Mouse (Mus musculus): Measurements from ENCODE around the gene Ctbs. TPM values are rescaled to one million over a fixed set of nuclear protein-coding genes. Genes with fewer than 3 reads are reported as not detected.
"Not testable (repeated sequence)": the region's sequence is repeated elsewhere in the genome, so short reads cannot be mapped to it uniquely, and the experiment has no call there.

Gene Ctbs
- polyA plus RNA-seq, 1 experiment from 2014 or later: 11.3 TPM

DNA sequence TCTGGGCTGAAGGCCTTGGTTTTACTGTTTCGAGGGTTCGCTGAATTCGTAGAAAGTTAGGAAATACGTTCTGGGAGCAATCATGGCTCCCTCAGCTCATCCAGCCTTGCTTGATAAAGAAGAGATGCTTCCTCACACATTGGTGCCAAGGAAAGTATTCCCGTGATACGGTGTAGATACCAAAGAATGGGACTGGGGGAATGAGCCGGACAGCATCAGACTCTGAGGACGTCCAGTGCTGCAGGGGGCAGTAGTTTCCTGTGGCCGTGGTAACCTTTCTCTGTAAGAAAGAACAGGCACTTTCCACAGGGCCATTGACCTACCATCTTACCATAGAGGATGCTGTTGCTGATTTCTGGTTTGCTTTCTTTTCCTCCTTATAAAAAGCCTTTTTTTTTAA lies 30.1 kb upstream of the Ctbs start:
- WGBS: 72% methylated on average over 9 of the region's 9 CpGs
- H3K27ac ChIP-seq (replicated peaks in 1 of 2; ENCODE audit: control insufficient read depth in 1 of 2, insufficient read depth in 1 of 2, low read depth in 2 of 2, low read length in 2 of 2): peak overlapping the region; percentile 31 to 53; a peak in 2 of 4 replicates
- peaks cover 24% of the 10 kb centered on the region for H3K36me3 ChIP-seq (ENCODE audit: control insufficient read depth, insufficient read depth, low read length)
- no peaks in the 10 kb centered on the region for H3K27me3 ChIP-seq (ENCODE audit: control insufficient read depth, insufficient read depth, low read length)
- no peaks in the 10 kb centered on the region for H3K9me3 ChIP-seq (ENCODE audit: control insufficient read depth, low read length)
- peaks cover 6 to 8% of the 10 kb centered on the region in 2 experiments; a peak in 3 of 4 replicates for H3K4me1 ChIP-seq (ENCODE audit: control insufficient read depth in 2 of 2, insufficient read depth in 2 of 2, low read length in 2 of 2)
- H3K9ac ChIP-seq (ENCODE audit: low read length): no peak overlapping the region
- H3K4me3 ChIP-seq (ENCODE audit: control insufficient read depth in 1 of 2, insufficient read depth in 1 of 2, low read depth in 1 of 2, low read length in 2 of 2): no peak overlapping the region
- H3K4me2 ChIP-seq (ENCODE audit: low read length): no peak overlapping the region
- no peak for ATAC-seq (ENCODE audit: insufficient number of reproducible peaks, insufficient read depth, low FRiP score, low read depth)

DNA sequence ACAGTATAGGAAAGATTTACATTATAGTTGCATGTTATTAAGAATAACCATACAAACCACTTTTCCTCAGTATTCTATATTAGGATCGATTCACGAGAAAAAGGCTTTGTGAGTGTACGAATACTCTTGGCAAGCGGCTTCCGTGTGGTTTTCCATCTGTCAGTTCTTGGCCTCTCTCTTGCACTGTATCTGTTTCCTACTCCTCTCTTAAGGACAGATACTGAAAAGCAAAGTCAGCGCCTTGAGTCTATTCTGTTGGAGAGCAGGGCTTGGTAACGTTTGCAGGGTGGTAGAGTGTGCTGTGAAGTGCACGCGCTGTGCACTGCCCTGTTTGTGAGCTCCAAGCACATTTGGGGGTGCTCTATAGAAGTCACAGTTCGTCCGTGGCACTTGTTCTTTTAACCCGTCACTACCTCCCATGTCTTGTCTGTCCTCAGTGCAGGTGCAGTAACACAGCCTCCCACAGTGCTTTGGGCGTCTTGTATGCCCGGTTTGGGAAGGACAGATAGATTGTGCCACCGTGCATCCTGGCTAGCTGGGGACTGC lies 29.5 kb upstream of the Ctbs start:
- 82% methylated on average over 15 of the region's 15 CpGs for WGBS
- H3K4me1 ChIP-seq (ENCODE audit: control insufficient read depth in 2 of 2, insufficient read depth in 2 of 2, low read length in 2 of 2): peaks cover 9 to 10% of the 10 kb centered on the region in 2 experiments; a peak in 3 of 4 replicates
- no peak overlapping the region for H3K27ac ChIP-seq (replicated peaks in 1 of 2; ENCODE audit: control insufficient read depth in 1 of 2, insufficient read depth in 1 of 2, low read depth in 2 of 2, low read length in 2 of 2)
- H3K27me3 ChIP-seq (ENCODE audit: control insufficient read depth, insufficient read depth, low read length): no peaks in the 10 kb centered on the region
- peaks cover 24% of the 10 kb centered on the region for H3K36me3 ChIP-seq (ENCODE audit: control insufficient read depth, insufficient read depth, low read length)
- no peak overlapping the region for H3K4me3 ChIP-seq (ENCODE audit: control insufficient read depth in 1 of 2, insufficient read depth in 1 of 2, low read depth in 1 of 2, low read length in 2 of 2)
- H3K4me2 ChIP-seq (ENCODE audit: low read length): no peak overlapping the region
- no peak for ATAC-seq (ENCODE audit: insufficient number of reproducible peaks, insufficient read depth, low FRiP score, low read depth)
- H3K9me3 ChIP-seq (ENCODE audit: control insufficient read depth, low read length): no peaks in the 10 kb centered on the region
- H3K9ac ChIP-seq (ENCODE audit: low read length): no peak overlapping the region

DNA sequence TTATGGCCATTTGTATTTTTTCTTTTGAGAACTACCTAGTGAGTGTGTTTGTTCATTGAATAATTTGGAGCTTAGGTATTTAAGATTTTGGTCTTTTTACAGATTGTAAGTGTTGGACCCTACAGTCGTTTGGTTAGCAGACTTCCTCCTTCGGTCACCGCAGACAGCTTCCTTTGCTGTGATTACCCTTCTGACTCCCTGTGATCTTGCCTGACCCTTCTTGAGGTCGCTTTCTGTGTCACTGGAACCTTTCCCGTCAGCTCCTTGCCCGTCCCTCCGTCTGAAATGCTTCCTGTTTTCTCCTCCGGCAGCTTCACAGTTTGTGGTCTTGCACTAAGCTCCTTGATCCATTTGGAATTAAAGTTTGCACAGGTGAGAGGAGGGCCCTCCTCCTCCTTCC lies 27.8 kb upstream of the Ctbs start:
- Histone ChIP-seq H3K27me3 (ENCODE audit: control insufficient read depth, insufficient read depth, low read length) (no peaks in the 10 kb centered on the region), H3K9ac (ENCODE audit: low read length) (no peak overlapping the region), H3K4me1 (ENCODE audit: control insufficient read depth in 2 of 2, insufficient read depth in 2 of 2, low read length in 2 of 2) (peaks cover 9 to 10% of the 10 kb centered on the region in 2 experiments; a peak in 3 of 4 replicates), H3K36me3 (ENCODE audit: control insufficient read depth, insufficient read depth, low read length) (peaks cover 31% of the 10 kb centered on the region), H3K27ac (replicated peaks in 1 of 2; ENCODE audit: control insufficient read depth in 1 of 2, insufficient read depth in 1 of 2, low read depth in 2 of 2, low read length in 2 of 2) (no peak overlapping the region), H3K9me3 (ENCODE audit: control insufficient read depth, low read length) (no peaks in the 10 kb centered on the region), H3K4me3 (ENCODE audit: control insufficient read depth in 1 of 2, insufficient read depth in 1 of 2, low read depth in 1 of 2, low read length in 2 of 2) (no peak overlapping the region), H3K4me2 (ENCODE audit: low read length) (no peak overlapping the region)
- no peak for ATAC-seq (ENCODE audit: insufficient number of reproducible peaks, insufficient read depth, low FRiP score, low read depth)
- 50% methylated on average over 8 of the region's 8 CpGs for WGBS

DNA sequence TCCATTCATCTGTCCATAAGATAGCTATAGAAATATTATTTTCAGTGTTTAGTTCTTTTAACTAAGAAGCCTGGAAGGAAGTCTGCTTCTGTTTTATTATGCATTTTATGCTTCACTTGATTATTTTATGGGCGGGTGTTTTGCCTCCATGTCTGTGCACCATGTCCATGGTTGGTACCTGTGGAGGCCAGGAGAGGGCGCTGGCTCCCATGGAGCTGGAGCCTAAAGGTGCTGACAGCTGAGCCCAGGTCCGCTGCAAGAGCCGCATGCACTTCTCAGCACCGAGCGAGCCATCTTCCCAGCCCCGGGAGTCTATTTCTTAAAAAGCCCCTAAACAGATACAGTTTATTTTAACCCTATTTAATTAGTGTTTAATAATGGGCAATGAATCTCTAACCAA lies 25.9 kb upstream of the Ctbs start:
- WGBS: 84% methylated on average over 7 of the region's 7 CpGs
- H3K36me3 ChIP-seq (ENCODE audit: control insufficient read depth, insufficient read depth, low read length): peaks cover 38% of the 10 kb centered on the region
- H3K9me3 ChIP-seq (ENCODE audit: control insufficient read depth, low read length): no peaks in the 10 kb centered on the region
- no peak for ATAC-seq (ENCODE audit: insufficient number of reproducible peaks, insufficient read depth, low FRiP score, low read depth)
- H3K27ac ChIP-seq (replicated peaks in 1 of 2; ENCODE audit: control insufficient read depth in 1 of 2, insufficient read depth in 1 of 2, low read depth in 2 of 2, low read length in 2 of 2): no peak overlapping the region
- H3K9ac ChIP-seq (ENCODE audit: low read length): no peak overlapping the region
- no peak overlapping the region for H3K4me2 ChIP-seq (ENCODE audit: low read length)
- peaks cover 9 to 16% of the 10 kb centered on the region in 2 experiments; a peak in 3 of 4 replicates for H3K4me1 ChIP-seq (ENCODE audit: control insufficient read depth in 2 of 2, insufficient read depth in 2 of 2, low read length in 2 of 2)
- H3K4me3 ChIP-seq (ENCODE audit: control insufficient read depth in 1 of 2, insufficient read depth in 1 of 2, low read depth in 1 of 2, low read length in 2 of 2): no peak overlapping the region
- no peaks in the 10 kb centered on the region for H3K27me3 ChIP-seq (ENCODE audit: control insufficient read depth, insufficient read depth, low read length)

DNA sequence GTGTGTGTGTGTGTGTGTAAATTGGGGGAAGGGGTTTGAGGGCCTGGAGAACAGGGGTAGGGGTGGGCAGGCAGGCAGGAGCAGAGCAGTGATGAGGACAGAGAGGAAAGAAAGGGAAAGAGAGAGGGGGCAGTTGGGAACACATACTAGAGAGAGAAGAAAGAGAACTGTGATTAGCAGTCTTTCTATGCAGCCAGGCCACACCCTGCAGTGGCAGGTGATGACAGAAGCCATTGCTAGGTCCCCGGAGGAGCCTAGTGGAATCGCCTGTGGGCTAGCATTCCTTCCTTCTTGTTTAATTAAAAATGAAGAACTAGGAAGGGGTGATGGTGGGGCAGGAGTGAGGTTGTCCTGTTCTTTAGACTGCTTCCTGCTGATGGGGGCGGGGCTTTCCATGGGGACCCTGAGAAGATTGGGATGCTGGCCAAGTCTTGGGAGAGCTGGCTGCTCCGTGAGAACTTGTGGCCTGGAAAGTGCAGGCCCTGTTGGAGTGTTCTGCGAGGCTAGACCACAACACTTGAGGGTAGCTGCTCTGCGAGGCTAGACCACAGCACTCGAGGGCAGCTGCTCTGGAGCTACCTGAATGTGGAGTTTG lies 25.2 kb upstream of the Ctbs start:
- Histone ChIP-seq H3K27me3 (ENCODE audit: control insufficient read depth, insufficient read depth, low read length) (no peaks in the 10 kb centered on the region), H3K9ac (ENCODE audit: low read length) (no peak overlapping the region), H3K4me2 (ENCODE audit: low read length) (no peak overlapping the region), H3K27ac (replicated peaks in 1 of 2; ENCODE audit: control insufficient read depth in 1 of 2, insufficient read depth in 1 of 2, low read depth in 2 of 2, low read length in 2 of 2) (no peak overlapping the region), H3K4me1 (ENCODE audit: control insufficient read depth in 2 of 2, insufficient read depth in 2 of 2, low read length in 2 of 2) (peaks cover 9 to 16% of the 10 kb centered on the region in 2 experiments; a peak in 3 of 4 replicates), H3K4me3 (ENCODE audit: control insufficient read depth in 1 of 2, insufficient read depth in 1 of 2, low read depth in 1 of 2, low read length in 2 of 2) (no peak overlapping the region), H3K36me3 (ENCODE audit: control insufficient read depth, insufficient read depth, low read length) (peaks cover 38% of the 10 kb centered on the region), H3K9me3 (ENCODE audit: control insufficient read depth, low read length) (no peaks in the 10 kb centered on the region)
- WGBS: 31% methylated on average over 7 of the region's 7 CpGs
- ATAC-seq (ENCODE audit: insufficient number of reproducible peaks, insufficient read depth, low FRiP score, low read depth): peak; percentile 33; the same call in 1 of the 2 replicates

DNA sequence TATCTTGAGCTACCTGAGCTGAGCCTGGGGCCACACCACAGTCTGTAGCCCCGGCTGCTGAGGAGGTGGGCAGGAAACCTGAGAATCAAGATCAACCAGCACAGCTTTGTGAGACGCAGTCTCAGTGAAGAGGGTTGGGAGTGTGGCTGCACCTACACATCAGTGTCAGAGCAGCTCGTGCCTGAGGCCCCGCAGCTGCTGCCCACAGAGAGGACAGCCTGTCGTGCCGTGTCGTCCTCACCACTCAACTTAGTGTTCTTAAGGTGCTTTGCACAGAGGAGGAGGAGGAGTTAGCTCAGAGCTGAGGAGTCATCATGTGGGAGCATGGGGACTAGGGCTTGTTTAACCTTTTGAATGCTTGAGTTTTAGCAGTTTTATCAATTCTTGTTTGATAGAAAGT lies 23.7 kb upstream of the Ctbs start:
- H3K9me3 ChIP-seq (ENCODE audit: control insufficient read depth, low read length): no peaks in the 10 kb centered on the region
- H3K27me3 ChIP-seq (ENCODE audit: control insufficient read depth, insufficient read depth, low read length): no peaks in the 10 kb centered on the region
- ATAC-seq (ENCODE audit: insufficient number of reproducible peaks, insufficient read depth, low FRiP score, low read depth): no peak
- no peak overlapping the region for H3K4me2 ChIP-seq (ENCODE audit: low read length)
- peaks cover 36% of the 10 kb centered on the region for H3K36me3 ChIP-seq (ENCODE audit: control insufficient read depth, insufficient read depth, low read length)
- WGBS: 60% methylated on average over 7 of the region's 7 CpGs
- peaks cover 9 to 16% of the 10 kb centered on the region in 2 experiments; a peak in 3 of 4 replicates for H3K4me1 ChIP-seq (ENCODE audit: control insufficient read depth in 2 of 2, insufficient read depth in 2 of 2, low read length in 2 of 2)
- no peak overlapping the region for H3K9ac ChIP-seq (ENCODE audit: low read length)
- no peak overlapping the region for H3K27ac ChIP-seq (replicated peaks in 1 of 2; ENCODE audit: control insufficient read depth in 1 of 2, insufficient read depth in 1 of 2, low read depth in 2 of 2, low read length in 2 of 2)
- H3K4me3 ChIP-seq (ENCODE audit: control insufficient read depth in 1 of 2, insufficient read depth in 1 of 2, low read depth in 1 of 2, low read length in 2 of 2): no peak overlapping the region

DNA sequence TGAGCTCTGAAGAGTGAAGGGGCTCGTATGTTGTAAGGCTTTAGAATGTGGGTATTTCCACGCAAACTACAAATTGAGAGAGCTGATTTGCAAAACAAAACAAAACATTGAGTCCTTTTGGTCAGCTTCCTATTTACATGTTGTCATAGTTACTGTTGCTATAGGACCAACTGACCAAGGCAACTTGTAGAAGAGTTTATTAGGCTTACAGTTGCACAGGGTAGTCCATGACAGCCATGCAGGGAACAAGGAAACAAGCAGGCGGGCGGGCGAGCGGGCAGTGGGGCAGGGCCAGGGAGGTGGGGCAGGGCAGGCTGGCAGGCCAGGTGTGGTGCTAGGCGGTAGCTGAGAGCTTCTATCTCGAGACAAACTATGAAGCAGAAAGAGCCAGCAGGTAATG lies 23.1 kb upstream of the Ctbs start:
- H3K4me2 ChIP-seq (ENCODE audit: low read length): no peak overlapping the region
- H3K36me3 ChIP-seq (ENCODE audit: control insufficient read depth, insufficient read depth, low read length): peaks cover 40% of the 10 kb centered on the region
- WGBS: 92% methylated on average over 8 of the region's 8 CpGs
- no peak for ATAC-seq (ENCODE audit: insufficient number of reproducible peaks, insufficient read depth, low FRiP score, low read depth)
- no peaks in the 10 kb centered on the region for H3K27me3 ChIP-seq (ENCODE audit: control insufficient read depth, insufficient read depth, low read length)
- H3K4me3 ChIP-seq (ENCODE audit: control insufficient read depth in 1 of 2, insufficient read depth in 1 of 2, low read depth in 1 of 2, low read length in 2 of 2): no peak overlapping the region
- peaks cover 9 to 16% of the 10 kb centered on the region in 2 experiments; a peak in 3 of 4 replicates for H3K4me1 ChIP-seq (ENCODE audit: control insufficient read depth in 2 of 2, insufficient read depth in 2 of 2, low read length in 2 of 2)
- H3K9ac ChIP-seq (ENCODE audit: low read length): no peak overlapping the region
- no peak overlapping the region for H3K27ac ChIP-seq (replicated peaks in 1 of 2; ENCODE audit: control insufficient read depth in 1 of 2, insufficient read depth in 1 of 2, low read depth in 2 of 2, low read length in 2 of 2)
- no peaks in the 10 kb centered on the region for H3K9me3 ChIP-seq (ENCODE audit: control insufficient read depth, low read length)

DNA sequence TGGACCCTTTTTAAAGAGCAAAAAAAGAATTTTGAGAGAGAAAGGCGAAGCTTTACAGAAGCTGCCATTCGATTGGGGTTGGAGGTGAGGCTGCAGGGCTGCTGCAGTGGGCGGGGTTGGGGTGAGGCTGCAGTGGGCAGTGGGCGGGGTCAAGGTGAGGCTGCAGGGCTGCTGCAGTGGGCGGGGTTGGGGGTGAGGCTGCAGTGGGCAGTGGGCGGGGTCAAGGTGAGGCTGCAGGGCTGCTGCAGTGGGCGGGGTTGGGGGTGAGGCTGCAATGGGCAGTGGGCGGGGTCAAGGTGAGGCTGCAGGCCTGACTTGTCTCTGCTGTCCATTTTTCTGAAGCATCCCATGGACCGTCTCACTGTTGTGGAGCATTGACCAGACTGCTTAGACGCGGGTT lies 16.5 kb upstream of the Ctbs start:
- not testable (repeated sequence) for H3K4me1 ChIP-seq (ENCODE audit: control insufficient read depth in 2 of 2, insufficient read depth in 2 of 2, low read length in 2 of 2); H3K27me3 ChIP-seq (ENCODE audit: control insufficient read depth, insufficient read depth, low read length); H3K9ac ChIP-seq (ENCODE audit: low read length); H3K9me3 ChIP-seq (ENCODE audit: control insufficient read depth, low read length); ATAC-seq (ENCODE audit: insufficient number of reproducible peaks, insufficient read depth, low FRiP score, low read depth); H3K4me3 ChIP-seq (ENCODE audit: control insufficient read depth in 1 of 2, insufficient read depth in 1 of 2, low read depth in 1 of 2, low read length in 2 of 2); H3K27ac ChIP-seq (replicated peaks in 1 of 2; ENCODE audit: control insufficient read depth in 1 of 2, insufficient read depth in 1 of 2, low read depth in 2 of 2, low read length in 2 of 2); H3K4me2 ChIP-seq (ENCODE audit: low read length)
- 90% methylated on average over 11 of the region's 11 CpGs for WGBS
- peaks cover 52% of the 10 kb centered on the region for H3K36me3 ChIP-seq (ENCODE audit: control insufficient read depth, insufficient read depth, low read length)

All from heart, embryonic 14.5 days (tissue).